Mouse (Mus musculus): ENCODE measurements around the gene Neurl4.

Neurl4 gene

GRCm38 (mm10) chr11:69865561-69865960 lies 35.3 kb upstream of the Neurl4 start:
- no peak for TF ChIP-seq NANOG (IDR thresholded peaks at IDR 0.05; ENCODE audit: borderline replicate concordance, low read length)
- TF ChIP-seq CTCF (conservative IDR thresholded peaks at IDR 0.05; ENCODE audit: low read length), result no peak
- no peak for TF ChIP-seq POU5F1 (IDR thresholded peaks at IDR 0.05; ENCODE audit: borderline replicate concordance, low read length)
- peaks cover 2% of the 10 kb centered on the region; the same call in 1 of the 2 replicates for H3K27me3 ChIP-seq (ENCODE audit: insufficient read depth, low read length)
- H3K9me3 ChIP-seq (ENCODE audit: low read length), result no peaks in the 10 kb centered on the region

GRCm38 (mm10) chr11:69867335-69867734 lies 33.5 kb upstream of the Neurl4 start:
- TF ChIP-seq NANOG (IDR thresholded peaks at IDR 0.05; ENCODE audit: borderline replicate concordance, low read length), result no peak
- no peak for TF ChIP-seq POU5F1 (IDR thresholded peaks at IDR 0.05; ENCODE audit: borderline replicate concordance, low read length)
- TF ChIP-seq CTCF (conservative IDR thresholded peaks at IDR 0.05; ENCODE audit: low read length), result no peak

More at GRCm38 (mm10) chr11:69865561-69865960, 35.3 kb upstream of the Neurl4 start:
- Histone ChIP-seq H3K4me1 (replicated peaks; ENCODE audit: low read depth, low read length) (peaks cover 46% of the 10 kb centered on the region), H3K36me3 (ENCODE audit: insufficient read depth, low read length) (no peaks in the 10 kb centered on the region), H3K4me3 (replicated peaks; ENCODE audit: low read length) (no peak overlapping the region)

GRCm38 (mm10) chr11:69870289-69871069 lies 30.4 kb upstream of the Neurl4 start:
- peaks cover 2% of the 10 kb centered on the region; the same call in 1 of the 2 replicates for H3K27me3 ChIP-seq (ENCODE audit: insufficient read depth, low read length)
- H3K4me3 ChIP-seq (replicated peaks; ENCODE audit: low read length), result no peak overlapping the region
- peaks cover 36% of the 10 kb centered on the region for H3K4me1 ChIP-seq (replicated peaks; ENCODE audit: low read depth, low read length)
- H3K36me3 ChIP-seq (ENCODE audit: insufficient read depth, low read length), result no peaks in the 10 kb centered on the region
- H3K9me3 ChIP-seq (ENCODE audit: low read length), result no peaks in the 10 kb centered on the region
- TF ChIP-seq POU5F1 (IDR thresholded peaks at IDR 0.05; ENCODE audit: borderline replicate concordance, low read length), result no peak
- TF ChIP-seq NANOG (IDR thresholded peaks at IDR 0.05; ENCODE audit: borderline replicate concordance, low read length), result no peak
- TF ChIP-seq CTCF (conservative IDR thresholded peaks at IDR 0.05; ENCODE audit: low read length), result no peak

More at GRCm38 (mm10) chr11:69867335-69867734, 33.5 kb upstream of the Neurl4 start:
- no peak overlapping the region for H3K4me3 ChIP-seq (replicated peaks; ENCODE audit: low read length)
- H3K36me3 ChIP-seq (ENCODE audit: insufficient read depth, low read length), result no peaks in the 10 kb centered on the region
- peaks cover 2% of the 10 kb centered on the region; the same call in 1 of the 2 replicates for H3K27me3 ChIP-seq (ENCODE audit: insufficient read depth, low read length)
- no peaks in the 10 kb centered on the region for H3K9me3 ChIP-seq (ENCODE audit: low read length)
- peaks cover 46% of the 10 kb centered on the region for H3K4me1 ChIP-seq (replicated peaks; ENCODE audit: low read depth, low read length)

GRCm38 (mm10) chr11:69871822-69872221 lies 29.1 kb upstream of the Neurl4 start:
- H3K36me3 ChIP-seq (ENCODE audit: insufficient read depth, low read length), result no peaks in the 10 kb centered on the region
- H3K9me3 ChIP-seq (ENCODE audit: low read length), result no peaks in the 10 kb centered on the region
- H3K4me3 ChIP-seq (replicated peaks; ENCODE audit: low read length), result no peak overlapping the region
- peaks cover 38% of the 10 kb centered on the region for H3K4me1 ChIP-seq (replicated peaks; ENCODE audit: low read depth, low read length)
- peaks cover 2% of the 10 kb centered on the region; the same call in 1 of the 2 replicates for H3K27me3 ChIP-seq (ENCODE audit: insufficient read depth, low read length)
- TF ChIP-seq POU5F1 (IDR thresholded peaks at IDR 0.05; ENCODE audit: borderline replicate concordance, low read length) (no peak), CTCF (conservative IDR thresholded peaks at IDR 0.05; ENCODE audit: low read length) (no peak), NANOG (IDR thresholded peaks at IDR 0.05; ENCODE audit: borderline replicate concordance, low read length) (no peak)

- Histone ChIP-seq H3K27me3 (ENCODE audit: insufficient read depth, low read length) (no peaks in the 10 kb centered on the region; the same call in 1 of the 2 replicates), H3K4me3 (replicated peaks; ENCODE audit: low read length) (no peak overlapping the region), H3K36me3 (ENCODE audit: insufficient read depth, low read length) (no peaks in the 10 kb centered on the region), H3K9me3 (ENCODE audit: low read length) (no peaks in the 10 kb centered on the region), H3K4me1 (replicated peaks; ENCODE audit: low read depth, low read length) (peaks cover 36% of the 10 kb centered on the region)
- TF ChIP-seq CTCF (conservative IDR thresholded peaks at IDR 0.05; ENCODE audit: low read length), result no peak
- no peak for TF ChIP-seq NANOG (IDR thresholded peaks at IDR 0.05; ENCODE audit: borderline replicate concordance, low read length)
- TF ChIP-seq POU5F1 (IDR thresholded peaks at IDR 0.05; ENCODE audit: borderline replicate concordance, low read length), result no peak
Measured at GRCm38 (mm10) chr11:69872451-69872850, 28.4 kb upstream of the Neurl4 start.

- no peaks in the 10 kb centered on the region for H3K9me3 ChIP-seq (ENCODE audit: low read length)
Measured at GRCm38 (mm10) chr11:69876186-69876585, 24.7 kb upstream of the Neurl4 start.

GRCm38 (mm10) chr11:69876867-69877266 lies 24.0 kb upstream of the Neurl4 start:
- TF ChIP-seq NANOG (IDR thresholded peaks at IDR 0.05; ENCODE audit: borderline replicate concordance, low read length) (no peak), POU5F1 (IDR thresholded peaks at IDR 0.05; ENCODE audit: borderline replicate concordance, low read length) (no peak), CTCF (conservative IDR thresholded peaks at IDR 0.05; ENCODE audit: low read length) (peak; percentile 76)
- Histone ChIP-seq H3K36me3 (ENCODE audit: insufficient read depth, low read length) (no peaks in the 10 kb centered on the region), H3K4me3 (replicated peaks; ENCODE audit: low read length) (peak overlapping the region; percentile 67), H3K9me3 (ENCODE audit: low read length) (no peaks in the 10 kb centered on the region), H3K4me1 (replicated peaks; ENCODE audit: low read depth, low read length) (peaks cover 74% of the 10 kb centered on the region), H3K27me3 (ENCODE audit: insufficient read depth, low read length) (peaks cover 33% of the 10 kb centered on the region)

More at GRCm38 (mm10) chr11:69876186-69876585, 24.7 kb upstream of the Neurl4 start:
- Histone ChIP-seq H3K27me3 (ENCODE audit: insufficient read depth, low read length) (peaks cover 26% of the 10 kb centered on the region), H3K4me3 (replicated peaks; ENCODE audit: low read length) (0 out of 2 replicates have a peak overlapping the region, but pooled peaks have one; percentile 67), H3K36me3 (ENCODE audit: insufficient read depth, low read length) (no peaks in the 10 kb centered on the region), H3K4me1 (replicated peaks; ENCODE audit: low read depth, low read length) (peaks cover 67% of the 10 kb centered on the region)
- no peak for TF ChIP-seq NANOG (IDR thresholded peaks at IDR 0.05; ENCODE audit: borderline replicate concordance, low read length)
- TF ChIP-seq CTCF (conservative IDR thresholded peaks at IDR 0.05; ENCODE audit: low read length), result no peak
- TF ChIP-seq POU5F1 (IDR thresholded peaks at IDR 0.05; ENCODE audit: borderline replicate concordance, low read length), result no peak

GRCm38 (mm10) chr11:69877878-69878277 lies 23.0 kb upstream of the Neurl4 start, which contains the start of gene Tmem95:
Gene Tmem95, minus strand, starts transcription at chr11:69878018.
- TF ChIP-seq CTCF (conservative IDR thresholded peaks at IDR 0.05; ENCODE audit: low read length), result no peak
- Histone ChIP-seq H3K9me3 (ENCODE audit: low read length) (no peaks in the 10 kb centered on the region), H3K27me3 (ENCODE audit: insufficient read depth, low read length) (peaks cover 40% of the 10 kb centered on the region), H3K36me3 (ENCODE audit: insufficient read depth, low read length) (no peaks in the 10 kb centered on the region), H3K4me3 (replicated peaks; ENCODE audit: low read length) (peak within 1 kb of the TSS; percentile 67), H3K4me1 (replicated peaks; ENCODE audit: low read depth, low read length) (peaks cover 80% of the 10 kb centered on the region)

Data from E14TG2a.4 (cell line).